Mouse (Mus musculus) heart, embryonic 16.5 days (tissue): Measurements from ENCODE around the gene Hyal1. TPM values are rescaled to one million over a fixed set of nuclear protein-coding genes. Genes with fewer than 3 reads are reported as not detected.
A peak's percentile ranks its signal among the peaks of the same experiment; 100 is the strongest.

Source experiments
- ATAC-seq: fragments of 200-750 bp; cut with Nextera tagmentation; replicated peaks from 2 replicates; pipeline ENCODE4 v1.8.0; 2017; ENCODE audit warnings: moderate number of reproducible peaks; ENCODE audit not compliant: insufficient read depth, low FRiP score; ENCODE audit errors: extremely low read depth
- H3K27ac ChIP-seq: fragments of 300-500 bp; sonication (generic); 2 replicates; pipeline ENCODE4 v1.5.1; 2014; ENCODE audit warnings: mild to moderate bottlenecking, low read length, control low read depth, moderate library complexity
- H3K27me3 ChIP-seq: fragments of 300-500 bp; sonication (generic); 2 replicates; pipeline ENCODE4 v1.6.1; 2014; ENCODE audit warnings: low read length, mixed read lengths; ENCODE audit not compliant: control insufficient read depth, insufficient read depth
- H3K36me3 ChIP-seq: fragments of 300-500 bp; sonication (generic); 2 replicates; pipeline ENCODE4 v1.6.1; 2014; ENCODE audit not compliant: control insufficient read depth, insufficient read depth
- H3K4me1 ChIP-seq: fragments of 300-500 bp; sonication (generic); 2 replicates; pipeline ENCODE4 v1.6.1; 2014; ENCODE audit warnings: low read length, mixed read lengths; ENCODE audit not compliant: control insufficient read depth, insufficient read depth
- H3K4me2 ChIP-seq: fragments of 300-500 bp; sonication (generic); 2 replicates; pipeline ENCODE4 v1.6.1; 2014; ENCODE audit warnings: low read depth, mild to moderate bottlenecking, control low read depth, low read length
- H3K4me3 ChIP-seq: fragments of 300-500 bp; sonication (generic); 2 replicates; pipeline ENCODE4 v1.5.1; 2014; ENCODE audit warnings: mild to moderate bottlenecking, control low read depth, low read length
- H3K9ac ChIP-seq: fragments of 300-500 bp; sonication (generic); 2 replicates; pipeline ENCODE4 v1.6.1; 2014; ENCODE audit warnings: low read length, control low read depth
- H3K9me3 ChIP-seq: fragments of 300-500 bp; sonication (generic); replicated peaks from 2 replicates; pipeline ENCODE4 v1.6.1; 2016; ENCODE audit warnings: low read length; ENCODE audit not compliant: control insufficient read depth
- WGBS: fragments of 180-500 bp; shearing (Covaris S2); extraction: QIAGEN DNeasy Blood & Tissue Kit; methylation state at CpG from one replicate; pipeline ENCODE4 v1.1.7; 2014; 5-methylcytosine and 5-hydroxymethylcytosine counted together
- polyA plus RNA-seq: library from polyadenylated mRNA; unstranded; fragments of >200 nt; fragmentation: Nextera tagmentation; extraction: Ambion mirVana; gene quantifications from 2 replicates; pipeline ENCODE4 v1.2.1, GENCODE M21; 2015

The Hyal1 gene
- polyA plus RNA-seq, 1 experiment from 2014 or later = 8.4 TPM

- H3K9ac ChIP-seq = peak overlapping the region; percentile 56
- H3K4me3 ChIP-seq = no peak overlapping the region
- H3K4me1 ChIP-seq = peaks cover 78% of the 10 kb centered on the region
- peak overlapping the region; percentile 72 for H3K27ac ChIP-seq
- no peaks in the 10 kb centered on the region for H3K27me3 ChIP-seq
- peaks cover 5% of the 10 kb centered on the region for H3K36me3 ChIP-seq
- ATAC-seq = no peak
- no peaks in the 10 kb centered on the region for H3K9me3 ChIP-seq
- WGBS = 88% methylated on average over 12 of the region's 12 CpGs
- H3K4me2 ChIP-seq = no peak overlapping the region
Measured at GRCm38 (mm10) chr9:107625351-107626128, 48.8 kb downstream of the Hyal1 start.

GRCm38 (mm10) chr9:107626158-107626843, 49.6 kb downstream of the Hyal1 start:
- H3K4me1 ChIP-seq = peaks cover 78% of the 10 kb centered on the region
- 45% methylated on average over 15 of the region's 15 CpGs for WGBS
- no peaks in the 10 kb centered on the region for H3K9me3 ChIP-seq
- peak overlapping the region; percentile 88 for H3K27ac ChIP-seq
- peak overlapping the region; percentile 26 for H3K4me2 ChIP-seq
- no peaks in the 10 kb centered on the region for H3K27me3 ChIP-seq
- peak overlapping the region; percentile 32 for H3K9ac ChIP-seq
- no peak; the same call in 1 of the 2 replicates for ATAC-seq
- peak overlapping the region; percentile 4; the same call in 1 of the 2 replicates for H3K4me3 ChIP-seq
- peaks cover 5% of the 10 kb centered on the region for H3K36me3 ChIP-seq

GRCm38 (mm10) chr9:107626844-107627277, 50.1 kb downstream of the Hyal1 start:
- Histone ChIP-seq H3K36me3 (peaks cover 5% of the 10 kb centered on the region), H3K9me3 (no peaks in the 10 kb centered on the region), H3K9ac (peak overlapping the region; percentile 30), H3K4me3 (peak overlapping the region; percentile 4; the same call in 1 of the 2 replicates), H3K27ac (peak overlapping the region; percentile 88), H3K4me1 (peaks cover 80% of the 10 kb centered on the region), H3K27me3 (no peaks in the 10 kb centered on the region), H3K4me2 (peak overlapping the region; percentile 26)
- WGBS = 0% methylated on average over 2 of the region's 2 CpGs
- peak; percentile 59 for ATAC-seq

- Histone ChIP-seq H3K4me2 (peak overlapping the region; percentile 45), H3K27ac (peak overlapping the region; percentile 88), H3K9me3 (no peaks in the 10 kb centered on the region), H3K9ac (peak overlapping the region; percentile 30), H3K36me3 (peaks cover 2% of the 10 kb centered on the region; the same call in 1 of the 2 replicates), H3K27me3 (no peaks in the 10 kb centered on the region), H3K4me3 (no peak overlapping the region), H3K4me1 (peaks cover 85% of the 10 kb centered on the region)
- WGBS = 31% methylated on average over 20 of the region's 20 CpGs
- no peak for ATAC-seq
Measured at GRCm38 (mm10) chr9:107627387-107628255, 50.9 kb downstream of the Hyal1 start.

GRCm38 (mm10) chr9:107628721-107629410, 52.1 kb downstream of the Hyal1 start:
- H3K4me2 ChIP-seq = peak overlapping the region; percentile 45
- no peaks in the 10 kb centered on the region for H3K9me3 ChIP-seq
- H3K36me3 ChIP-seq = peaks cover 2% of the 10 kb centered on the region; the same call in 1 of the 2 replicates
- peak overlapping the region; percentile 6; the same call in 1 of the 2 replicates for H3K4me3 ChIP-seq
- H3K27me3 ChIP-seq = no peaks in the 10 kb centered on the region
- 47% methylated on average over 15 of the region's 15 CpGs for WGBS
- peak overlapping the region; percentile 88 for H3K27ac ChIP-seq
- H3K4me1 ChIP-seq = peaks cover 82% of the 10 kb centered on the region
- peak overlapping the region; percentile 53 for H3K9ac ChIP-seq
- peak; percentile 8; the same call in 1 of the 2 replicates for ATAC-seq

- Histone ChIP-seq H3K4me2 (peak overlapping the region; percentile 45), H3K9ac (peak overlapping the region; percentile 53), H3K27me3 (no peaks in the 10 kb centered on the region), H3K27ac (peak overlapping the region; percentile 88), H3K36me3 (peaks cover 2% of the 10 kb centered on the region; the same call in 1 of the 2 replicates), H3K9me3 (no peaks in the 10 kb centered on the region), H3K4me3 (no peak overlapping the region), H3K4me1 (peaks cover 77% of the 10 kb centered on the region)
- no peak for ATAC-seq
- 51% methylated on average over 4 of the region's 4 CpGs for WGBS
Measured at GRCm38 (mm10) chr9:107629411-107629730, 52.6 kb downstream of the Hyal1 start.

- Histone ChIP-seq H3K9ac (peak overlapping the region; percentile 53), H3K9me3 (no peaks in the 10 kb centered on the region), H3K36me3 (peaks cover 2% of the 10 kb centered on the region; the same call in 1 of the 2 replicates), H3K27me3 (no peaks in the 10 kb centered on the region), H3K4me2 (peak overlapping the region; percentile 45), H3K27ac (peak overlapping the region; percentile 88), H3K4me1 (peaks cover 73% of the 10 kb centered on the region), H3K4me3 (no peak overlapping the region)
- 28% methylated on average over 14 of the region's 14 CpGs for WGBS
- no peak for ATAC-seq
Measured at GRCm38 (mm10) chr9:107629901-107630425, 53.2 kb downstream of the Hyal1 start.

GRCm38 (mm10) chr9:107630576-107630975, 53.8 kb downstream of the Hyal1 start:
- H3K9me3 ChIP-seq = no peaks in the 10 kb centered on the region
- ATAC-seq = no peak
- no peaks in the 10 kb centered on the region for H3K27me3 ChIP-seq
- no peak overlapping the region for H3K4me3 ChIP-seq
- peak overlapping the region; percentile 45 for H3K4me2 ChIP-seq
- H3K27ac ChIP-seq = peak overlapping the region; percentile 88
- H3K9ac ChIP-seq = peak overlapping the region; percentile 53
- peaks cover 68% of the 10 kb centered on the region for H3K4me1 ChIP-seq
- WGBS = 17% methylated on average over 4 of the region's 4 CpGs
- peaks cover 2% of the 10 kb centered on the region; the same call in 1 of the 2 replicates for H3K36me3 ChIP-seq
